Mouse (Mus musculus) retina, adult 2 months (tissue): ENCODE data around the gene C1qtnf4.

Source experiments
- DNase-seq: peaks from one replicate; pipeline ENCODE4 v3.0.0-alpha.2; 2012; ENCODE audit warnings: low read depth, low spot score

The C1qtnf4 gene

GRCm38 (mm10) chr2:90931829-90932228 is 46.2 kb downstream of the C1qtnf4 start:
- DNase-seq, result no peak

GRCm38 (mm10) chr2:90932273-90932672 is 46.6 kb downstream of the C1qtnf4 start:
- DNase-seq, result no peak

- DNase-seq, result no peak
Measured at GRCm38 (mm10) chr2:90938362-90938761, 52.7 kb downstream of the C1qtnf4 start.

- no peak for DNase-seq
Measured at GRCm38 (mm10) chr2:90939750-90940149, 54.1 kb downstream of the C1qtnf4 start.
